Mouse (Mus musculus) urinary bladder, adult 2 months (tissue): ENCODE measurements around the gene Vwa3a. TPM values are rescaled to one million over a fixed set of nuclear protein-coding genes. Genes with fewer than 3 reads are reported as not detected.
A peak's percentile ranks its signal among the peaks of the same experiment; 100 is the strongest.

Experiments used
- DNase-seq: peaks from one replicate; pipeline ENCODE4 v3.0.0; 2022; ENCODE audit warnings: low spot score
- polyA plus RNA-seq: library from polyadenylated mRNA; depleted of rRNA; stranded (reverse); fragments of >200 nt; gene quantifications from 2 replicates; pipeline ENCODE4 v1.2.3, GENCODE M21; 2012

Vwa3a gene
- polyA plus RNA-seq, 1 experiment = 1.2 TPM

- DNase-seq = no peak
Measured at GRCm38 (mm10) chr7:120746821-120747220, 7.7 kb downstream of the Vwa3a start.

- DNase-seq = no peak
Measured at GRCm38 (mm10) chr7:120748478-120748877, 9.4 kb downstream of the Vwa3a start.

GRCm38 (mm10) chr7:120751330-120751729 is 12.2 kb downstream of the Vwa3a start:
- no peak for DNase-seq

- no peak for DNase-seq
Measured at GRCm38 (mm10) chr7:120751906-120752305, 12.8 kb downstream of the Vwa3a start.

GRCm38 (mm10) chr7:120754671-120755070 is 15.6 kb downstream of the Vwa3a start:
- DNase-seq = peak; percentile 59

- no peak for DNase-seq
Measured at GRCm38 (mm10) chr7:120767369-120767768, 28.3 kb downstream of the Vwa3a start.

GRCm38 (mm10) chr7:120771389-120771788 is 32.3 kb downstream of the Vwa3a start:
- no peak for DNase-seq

GRCm38 (mm10) chr7:120778012-120778411 is 38.9 kb downstream of the Vwa3a start:
- DNase-seq = no peak

GRCm38 (mm10) chr7:120795544-120795943 is 56.4 kb downstream of the Vwa3a start:
- no peak for DNase-seq

GRCm38 (mm10) chr7:120796369-120796768 is 57.3 kb downstream of the Vwa3a start:
- DNase-seq = no peak

GRCm38 (mm10) chr7:120803268-120803667 is 64.2 kb downstream of the Vwa3a start:
- no peak for DNase-seq

GRCm38 (mm10) chr7:120809705-120810104 is 70.6 kb downstream of the Vwa3a start:
- no peak for DNase-seq

- no peak for DNase-seq
Measured at GRCm38 (mm10) chr7:120811834-120812415, 72.8 kb downstream of the Vwa3a start, which contains the start of gene Gm5737. Gene Gm5737 (plus strand): TSS chr7:120812365.

GRCm38 (mm10) chr7:120817552-120817951 is 78.4 kb downstream of the Vwa3a start:
- no peak for DNase-seq

- DNase-seq = no peak
Measured at GRCm38 (mm10) chr7:120819386-120819785, 80.3 kb downstream of the Vwa3a start.

- DNase-seq = no peak
Measured at GRCm38 (mm10) chr7:120823248-120823647, 84.1 kb downstream of the Vwa3a start.

GRCm38 (mm10) chr7:120825097-120825496 is 86.0 kb downstream of the Vwa3a start:
- DNase-seq = no peak

GRCm38 (mm10) chr7:120826408-120826807 is 87.3 kb downstream of the Vwa3a start:
- DNase-seq = no peak

GRCm38 (mm10) chr7:120830431-120831381 is 91.6 kb downstream of the Vwa3a start:
- peak; percentile 42 for DNase-seq

GRCm38 (mm10) chr7:120834426-120834825 is 95.3 kb downstream of the Vwa3a start:
- no peak for DNase-seq

- DNase-seq = peak; percentile 46
Measured at GRCm38 (mm10) chr7:120834863-120835372, 95.8 kb downstream of the Vwa3a start.

- peak; percentile 96 for DNase-seq
Measured at GRCm38 (mm10) chr7:120835449-120836359, 96.6 kb downstream of the Vwa3a start.
